Mouse (Mus musculus): ENCODE results near the gene Mapk8ip2.

- TF ChIP-seq MEF2A (IDR thresholded peaks at IDR 0.05; ENCODE audit: borderline replicate concordance, low read depth, low read length) (no peak), TCF12 (IDR thresholded peaks at IDR 0.05; ENCODE audit: low read depth, low read length) (no peak), CTCF (conservative IDR thresholded peaks at IDR 0.05 in 1 of 2, IDR thresholded peaks at IDR 0.05 in 1 of 2; ENCODE audit: low read depth in 2 of 2, low read length in 2 of 2) (no peak), SMC3 (IDR thresholded peaks at IDR 0.05; ENCODE audit: low read depth, low read length) (no peak), POLR2A (IDR thresholded peaks at IDR 0.05; ENCODE audit: low read depth, low read length) (no peak), ZMIZ1 (IDR thresholded peaks at IDR 0.05; ENCODE audit: low read depth, low read length) (no peak), MAFK (IDR thresholded peaks at IDR 0.05; ENCODE audit: insufficient replicate concordance, low read length) (no peak), NELFE (IDR thresholded peaks at IDR 0.05; ENCODE audit: low read depth, low read length) (no peak), KAT2A (IDR thresholded peaks at IDR 0.05; ENCODE audit: insufficient replicate concordance, low read length) (no peak), JUND (conservative IDR thresholded peaks at IDR 0.05; ENCODE audit: low read depth, low read length) (no peak)
Observed at GRCm38 (mm10) chr15:89426716-89427115, 27.0 kb upstream of the Mapk8ip2 start.
